Mouse (Mus musculus) E14TG2a.4 (cell line): ENCODE measurements at regions not wholly inside any gene's neighbourhood (a gene's known extent, or its start where the extent isn't known, plus 50 kb on each side); places are given as distances from the start of the nearest gene placed in this dataset.
"Not testable (repeated sequence)": the region's sequence is repeated elsewhere in the genome, so short reads cannot be mapped to it uniquely, and the experiment has no call there.

ENCODE experiments used
- H3K27me3 ChIP-seq: 2 replicates; pipeline ENCODE4 v1.6.1; 2014; ENCODE audit warnings: low read length, control low read depth; ENCODE audit not compliant: insufficient read depth
- H3K36me3 ChIP-seq: 2 replicates; pipeline ENCODE4 v1.6.1; 2014; ENCODE audit warnings: low read length, control low read depth; ENCODE audit not compliant: insufficient read depth
- H3K4me1 ChIP-seq: replicated peaks from 2 replicates; pipeline ENCODE4 v1.6.1; 2014; ENCODE audit warnings: low read depth, low read length, control low read depth
- H3K4me3 ChIP-seq: replicated peaks from 2 replicates; pipeline ENCODE4 v1.5.1; 2014; ENCODE audit warnings: mild to moderate bottlenecking, low read length
- H3K9me3 ChIP-seq: 2 replicates; pipeline ENCODE4 v1.6.1; 2014; ENCODE audit warnings: low read length, control low read depth
- CTCF ChIP-seq: conservative IDR thresholded peaks from 2 replicates; pipeline ENCODE4 v1.5.1; 2014; ENCODE audit warnings: low read length
- NANOG ChIP-seq: IDR thresholded peaks from 2 replicates; pipeline ENCODE4 v1.6.1; 2014; ENCODE audit warnings: borderline replicate concordance, low read length, mixed read lengths
- POU5F1 ChIP-seq: IDR thresholded peaks from 2 replicates; pipeline ENCODE4 v1.6.1; 2014; ENCODE audit warnings: low read length, borderline replicate concordance

GRCm38 (mm10) chr1:105911714-105912113 is 78.5 kb upstream of the Zcchc2 start:
- no peaks in the 10 kb centered on the region for H3K36me3 ChIP-seq
- peaks cover 14% of the 10 kb centered on the region for H3K4me1 ChIP-seq
- H3K9me3 ChIP-seq: no peaks in the 10 kb centered on the region
- no peak overlapping the region for H3K4me3 ChIP-seq
- TF ChIP-seq POU5F1 (no peak), CTCF (no peak), NANOG (no peak)
- H3K27me3 ChIP-seq: no peaks in the 10 kb centered on the region

GRCm38 (mm10) chr1:105921842-105922241 is 68.4 kb upstream of the Zcchc2 start:
- Histone ChIP-seq H3K9me3 (no peaks in the 10 kb centered on the region), H3K36me3 (no peaks in the 10 kb centered on the region), H3K4me1 (no peaks in the 10 kb centered on the region), H3K27me3 (no peaks in the 10 kb centered on the region), H3K4me3 (no peak overlapping the region)
- TF ChIP-seq CTCF: no peak
- TF ChIP-seq NANOG: no peak
- TF ChIP-seq POU5F1: no peak

- Histone ChIP-seq H3K36me3 (no peaks in the 10 kb centered on the region), H3K4me3 (no peak overlapping the region), H3K4me1 (no peaks in the 10 kb centered on the region), H3K9me3 (no peaks in the 10 kb centered on the region), H3K27me3 (no peaks in the 10 kb centered on the region)
- TF ChIP-seq CTCF (no peak), POU5F1 (no peak), NANOG (no peak)
Measured at GRCm38 (mm10) chr1:105922586-105922985, 67.6 kb upstream of the Zcchc2 start.

GRCm38 (mm10) chr1:105923001-105923400 is 67.2 kb upstream of the Zcchc2 start:
- Histone ChIP-seq H3K27me3 (no peaks in the 10 kb centered on the region), H3K4me1 (no peaks in the 10 kb centered on the region), H3K4me3 (no peak overlapping the region), H3K9me3 (no peaks in the 10 kb centered on the region), H3K36me3 (no peaks in the 10 kb centered on the region)
- TF ChIP-seq NANOG: no peak
- TF ChIP-seq CTCF: no peak
- no peak for TF ChIP-seq POU5F1

- no peaks in the 10 kb centered on the region for H3K4me1 ChIP-seq
- no peaks in the 10 kb centered on the region for H3K36me3 ChIP-seq
- no peak for TF ChIP-seq NANOG
- TF ChIP-seq CTCF: no peak
- TF ChIP-seq POU5F1: no peak
- H3K27me3 ChIP-seq: no peaks in the 10 kb centered on the region
- no peak overlapping the region for H3K4me3 ChIP-seq
- H3K9me3 ChIP-seq: no peaks in the 10 kb centered on the region
Measured at GRCm38 (mm10) chr1:105925617-105926370, 64.4 kb upstream of the Zcchc2 start.

- Histone ChIP-seq H3K4me3 (no peak overlapping the region), H3K27me3 (no peaks in the 10 kb centered on the region), H3K36me3 (no peaks in the 10 kb centered on the region), H3K4me1 (no peaks in the 10 kb centered on the region), H3K9me3 (no peaks in the 10 kb centered on the region)
- TF ChIP-seq POU5F1 (no peak), NANOG (no peak), CTCF (no peak)
Measured at GRCm38 (mm10) chr1:105926871-105927270, 63.3 kb upstream of the Zcchc2 start.

GRCm38 (mm10) chr1:105930841-105931240 is 59.4 kb upstream of the Zcchc2 start:
- H3K27me3 ChIP-seq: no peaks in the 10 kb centered on the region
- H3K36me3 ChIP-seq: no peaks in the 10 kb centered on the region
- no peaks in the 10 kb centered on the region for H3K9me3 ChIP-seq
- no peaks in the 10 kb centered on the region for H3K4me1 ChIP-seq
- no peak overlapping the region for H3K4me3 ChIP-seq
- no peak for TF ChIP-seq CTCF
- TF ChIP-seq POU5F1: no peak
- TF ChIP-seq NANOG: no peak

- not testable (repeated sequence) for H3K36me3 ChIP-seq, H3K4me1 ChIP-seq, H3K4me3 ChIP-seq, H3K27me3 ChIP-seq
- peaks cover 19% of the 10 kb centered on the region for H3K9me3 ChIP-seq
Measured at GRCm38 (mm10) chr1:105934171-105934570, 56.0 kb upstream of the Zcchc2 start.
